Mouse (Mus musculus): ENCODE measurements around the gene Cd207. TPM values are rescaled to one million over a fixed set of nuclear protein-coding genes. Genes with fewer than 3 reads are reported as not detected.
A peak's percentile ranks its signal among the peaks of the same experiment; 100 is the strongest.
"Not testable (repeated sequence)": the region's sequence is repeated elsewhere in the genome, so short reads cannot be mapped to it uniquely, and the experiment has no call there.

Cd207 gene
- total RNA-seq, 2 experiments from 2014 or later = not detected

GRCm38 (mm10) chr6:83699971-83700370 is 22.3 kb upstream of the Cd207 start:
- no peak for DNase-seq (ENCODE audit: extremely low spot score in 1 of 2, low spot score in 1 of 2)

GRCm38 (mm10) chr6:83697932-83698331 is 20.3 kb upstream of the Cd207 start:
- no peak for DNase-seq (ENCODE audit: extremely low spot score in 1 of 2, low spot score in 1 of 2)

DNA sequence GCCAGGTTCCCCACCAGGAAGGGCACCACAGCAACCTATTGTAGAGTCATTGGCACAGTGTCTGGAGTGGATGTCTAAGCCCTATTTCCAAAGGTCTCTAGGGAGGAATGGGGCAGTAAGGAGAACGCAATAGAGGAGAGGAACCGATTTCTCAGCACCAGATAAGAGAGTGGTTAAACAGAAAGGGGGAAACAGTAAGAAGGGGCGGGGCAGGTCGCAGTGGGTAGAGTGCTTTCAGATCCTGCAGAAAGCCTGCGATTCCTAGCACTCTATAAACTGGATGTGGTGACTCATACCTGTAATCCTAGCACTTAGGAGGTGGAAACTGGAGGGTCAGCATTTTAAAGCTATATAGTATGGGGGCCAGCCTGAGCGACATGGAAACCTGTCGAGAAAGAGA is 19.0 kb upstream of the Cd207 start:
- DNase-seq (ENCODE audit: extremely low spot score in 1 of 2, low spot score in 1 of 2) = no peak

- no peak for DNase-seq (ENCODE audit: extremely low spot score in 1 of 2, low spot score in 1 of 2)
Measured at GRCm38 (mm10) chr6:83695731-83696130, 18.1 kb upstream of the Cd207 start.

- DNase-seq (ENCODE audit: extremely low spot score in 1 of 2, low spot score in 1 of 2) = peak in 1 of 2 experiments; percentile 52
Measured at GRCm38 (mm10) chr6:83693835-83694234, 16.2 kb upstream of the Cd207 start.

GRCm38 (mm10) chr6:83692962-83693361 is 15.3 kb upstream of the Cd207 start:
- DNase-seq (ENCODE audit: extremely low spot score in 1 of 2, low spot score in 1 of 2) = no peak

DNA sequence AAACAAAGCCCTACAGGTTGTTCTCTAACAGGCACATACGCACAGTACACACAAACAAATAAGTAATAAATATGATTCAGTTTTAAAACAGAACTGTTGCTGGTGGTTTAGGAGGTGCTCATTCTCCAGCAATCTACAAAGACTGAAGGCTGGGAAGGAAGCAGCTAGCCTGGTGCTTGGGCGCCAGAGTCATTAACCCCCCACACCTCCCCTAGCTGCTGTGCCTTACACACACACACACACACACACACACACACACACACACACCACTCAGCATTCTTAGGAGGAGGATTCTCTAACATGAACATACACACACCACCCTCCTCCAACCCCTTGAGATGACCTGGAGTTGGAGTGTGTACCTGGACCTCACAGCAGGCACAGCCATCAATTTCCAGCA is 13.3 kb upstream of the Cd207 start:
- no peak for DNase-seq (ENCODE audit: extremely low spot score in 1 of 2, low spot score in 1 of 2)

DNA sequence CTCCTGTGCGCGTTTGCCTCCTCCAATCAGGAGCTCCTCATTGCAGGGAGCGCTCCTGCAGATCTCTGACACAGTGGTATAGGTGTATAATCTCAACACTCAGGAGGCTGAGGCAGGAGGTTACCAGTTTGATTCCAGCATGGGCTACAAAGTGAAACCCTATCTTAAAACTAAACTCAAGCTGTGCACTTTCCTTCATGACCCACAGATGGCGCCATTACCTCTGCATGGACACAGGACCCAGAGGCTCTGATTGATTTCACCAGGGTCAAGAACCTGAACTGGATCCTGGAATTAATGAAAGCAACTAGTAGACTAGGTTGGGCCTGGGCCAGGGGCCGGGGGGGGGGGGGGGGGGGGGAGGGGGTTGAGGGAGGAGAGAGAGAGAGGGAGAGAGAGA is 12.6 kb upstream of the Cd207 start:
- DNase-seq (ENCODE audit: extremely low spot score in 1 of 2, low spot score in 1 of 2) = peak in 1 of 2 experiments; percentile 51

GRCm38 (mm10) chr6:83689374-83689773 is 11.7 kb upstream of the Cd207 start:
- DNase-seq (ENCODE audit: extremely low spot score in 1 of 2, low spot score in 1 of 2) = no peak

DNA sequence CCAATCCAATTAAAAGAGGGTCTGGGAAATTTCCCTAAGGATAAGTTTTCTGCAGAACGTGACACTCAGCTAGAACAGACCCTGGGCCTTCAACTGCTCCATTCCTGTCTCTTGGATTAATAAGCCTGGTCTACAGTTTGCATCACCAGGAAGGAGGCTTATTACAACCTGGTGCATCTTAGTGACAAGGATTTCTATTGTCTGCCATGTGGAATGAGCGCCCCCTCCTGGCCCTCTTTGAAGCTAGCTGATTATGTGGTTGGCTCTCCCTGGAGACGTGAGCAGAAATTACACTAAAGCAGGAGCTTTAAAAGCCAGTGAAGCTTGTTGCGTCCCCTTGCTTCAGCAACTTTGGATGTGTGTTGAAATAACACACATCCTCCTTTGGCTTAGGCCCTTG is 4.3 kb downstream of the Cd207 start:
- peak; percentile 68 to 94 for DNase-seq (ENCODE audit: extremely low spot score in 1 of 2, low spot score in 1 of 2)

DNA sequence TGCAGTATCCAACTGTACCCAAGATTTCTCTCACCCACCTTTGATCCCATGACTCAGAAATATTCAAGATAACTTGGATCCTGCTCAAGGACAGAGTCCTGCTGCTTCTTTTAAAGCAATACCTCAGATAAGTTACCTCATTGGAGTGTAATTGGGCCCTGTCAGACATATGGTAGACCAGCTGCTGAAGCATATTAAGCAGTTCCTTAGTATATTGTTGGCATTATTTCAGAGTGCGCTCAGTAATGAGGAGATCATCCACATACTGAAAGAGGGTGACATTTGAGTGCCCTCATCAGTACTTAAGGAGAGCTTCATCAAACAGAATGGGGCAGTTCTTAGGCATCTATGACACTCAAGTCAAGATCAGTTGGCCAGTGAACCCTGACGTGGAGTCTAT is 12.6 kb downstream of the Cd207 start:
- DNase-seq (ENCODE audit: extremely low spot score in 1 of 2, low spot score in 1 of 2) = no peak

- DNase-seq (ENCODE audit: extremely low spot score in 1 of 2, low spot score in 1 of 2) = no peak
Measured at GRCm38 (mm10) chr6:83660821-83661220, 16.8 kb downstream of the Cd207 start.

DNA sequence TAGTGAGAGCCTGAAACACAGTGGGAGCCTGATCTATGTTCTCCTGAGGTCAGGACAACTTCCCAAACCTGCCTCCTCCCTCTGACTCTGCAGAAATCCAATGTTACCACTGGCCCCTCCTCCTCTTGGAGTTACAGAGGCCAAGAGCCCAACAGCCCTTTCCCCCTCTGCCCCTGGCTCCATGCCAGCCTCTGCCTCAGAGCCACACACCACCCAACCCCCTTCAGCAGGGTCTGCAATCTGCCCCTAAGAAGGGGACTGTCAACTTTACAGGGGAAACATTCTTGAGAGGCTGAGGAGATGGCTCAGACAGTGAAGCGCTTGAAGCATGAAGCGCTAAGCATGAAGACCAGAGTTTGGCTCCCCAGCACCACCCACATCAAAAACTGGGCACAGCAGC is 21.6 kb downstream of the Cd207 start, which contains the start of gene Clec4f:
Clec4f (minus strand) TSS at position 101 of the 400 bp plus-strand sequence.
- DNase-seq (ENCODE audit: extremely low spot score in 1 of 2, low spot score in 1 of 2) = no peak

DNA sequence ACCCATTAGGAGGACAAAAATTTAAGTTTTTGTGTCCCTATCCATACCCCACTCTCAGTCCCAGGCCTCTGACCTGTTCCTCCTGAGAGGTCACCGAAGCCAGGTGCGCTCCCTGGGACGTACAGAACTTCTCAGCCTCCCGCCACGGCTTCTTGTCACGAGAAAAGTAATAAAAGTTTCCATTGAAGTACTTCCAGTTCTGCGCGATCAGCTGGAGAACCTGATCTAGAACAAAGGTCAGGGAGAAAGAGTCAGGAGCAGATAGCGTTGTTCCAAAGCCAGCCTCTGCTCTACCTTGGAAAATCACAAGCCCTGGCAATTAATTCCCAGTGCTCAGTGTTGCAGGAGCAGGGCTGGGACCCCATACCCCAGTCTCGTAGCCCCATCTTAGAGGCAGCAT is 30.9 kb downstream of the Cd207 start:
- no peak for DNase-seq (ENCODE audit: extremely low spot score in 1 of 2, low spot score in 1 of 2)

GRCm38 (mm10) chr6:83635329-83635728 is 42.3 kb downstream of the Cd207 start:
- no peak for DNase-seq (ENCODE audit: extremely low spot score in 1 of 2, low spot score in 1 of 2)

DNA sequence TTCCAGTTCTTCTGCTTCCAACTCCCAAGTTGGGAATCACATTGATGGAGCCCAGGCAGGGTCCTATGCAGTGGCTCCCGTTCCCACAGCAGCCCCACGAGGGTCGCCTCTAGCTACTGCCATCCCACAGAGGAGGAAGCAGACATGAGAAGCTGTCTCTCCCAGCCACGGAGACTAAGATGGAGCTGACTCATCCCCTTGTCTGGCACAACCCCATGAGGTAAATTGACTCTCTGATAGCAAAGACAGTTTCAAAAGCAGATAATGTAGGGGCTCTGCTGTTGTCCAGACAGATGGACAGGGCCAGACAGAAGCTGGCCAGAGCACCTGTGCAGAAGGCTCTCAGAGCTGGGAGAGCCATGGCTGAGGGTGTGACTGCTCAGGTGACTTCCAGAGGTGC is 43.0 kb downstream of the Cd207 start:
- not testable (repeated sequence) for DNase-seq (ENCODE audit: extremely low spot score in 1 of 2, low spot score in 1 of 2)

GRCm38 (mm10) chr6:83634106-83634505 is 43.6 kb downstream of the Cd207 start:
- DNase-seq (ENCODE audit: extremely low spot score in 1 of 2, low spot score in 1 of 2) = not testable (repeated sequence)

- DNase-seq (ENCODE audit: extremely low spot score in 1 of 2, low spot score in 1 of 2) = no peak
Measured at GRCm38 (mm10) chr6:83631815-83632214, 45.8 kb downstream of the Cd207 start.

DNA sequence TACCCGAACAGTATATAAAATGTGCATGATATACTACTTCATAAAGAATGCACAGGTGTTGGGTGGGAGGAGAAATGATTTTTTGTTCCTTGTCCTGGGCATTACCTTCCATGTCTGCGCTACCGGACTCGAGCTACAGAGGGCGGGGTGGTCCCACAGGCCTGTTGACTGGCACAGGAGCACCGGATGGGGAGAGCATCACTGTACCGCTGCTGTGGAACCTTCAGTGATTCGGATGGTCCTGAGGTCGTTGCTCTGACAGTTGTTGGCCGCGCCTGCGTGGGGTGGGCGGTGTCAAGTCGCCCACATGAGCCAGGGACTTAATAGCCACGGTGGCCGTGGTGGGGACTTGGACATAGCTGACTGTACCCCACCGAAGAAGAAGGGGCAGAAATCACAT is 50.9 kb downstream of the Cd207 start:
- DNase-seq (ENCODE audit: extremely low spot score in 1 of 2, low spot score in 1 of 2) = no peak
